Mouse (Mus musculus): ENCODE results near the gene 1810049J17Rik.

1810049J17Rik gene

DNA sequence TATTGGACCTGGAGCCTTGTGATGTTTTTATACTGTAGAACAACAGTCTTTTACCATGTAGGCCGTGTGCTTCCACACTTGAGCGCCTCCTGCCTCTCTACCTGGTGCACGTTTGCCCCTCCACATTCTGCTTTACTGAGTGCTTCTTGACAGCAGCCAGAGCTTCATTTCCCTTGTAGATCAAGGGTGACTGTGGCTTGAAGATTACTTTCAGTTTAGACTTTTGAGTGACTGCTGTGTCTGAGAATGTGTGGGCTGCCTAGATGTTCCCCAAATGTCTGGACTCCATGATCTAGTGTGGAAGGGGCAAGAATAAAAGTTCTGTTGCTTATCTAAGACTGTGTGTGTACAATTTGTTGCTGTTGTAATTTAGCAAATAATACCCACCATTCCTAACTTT lies 27.3 kb upstream of the 1810049J17Rik start:
- DNase-seq (ENCODE audit: low read depth, low spot score): peak; percentile 47

DNA sequence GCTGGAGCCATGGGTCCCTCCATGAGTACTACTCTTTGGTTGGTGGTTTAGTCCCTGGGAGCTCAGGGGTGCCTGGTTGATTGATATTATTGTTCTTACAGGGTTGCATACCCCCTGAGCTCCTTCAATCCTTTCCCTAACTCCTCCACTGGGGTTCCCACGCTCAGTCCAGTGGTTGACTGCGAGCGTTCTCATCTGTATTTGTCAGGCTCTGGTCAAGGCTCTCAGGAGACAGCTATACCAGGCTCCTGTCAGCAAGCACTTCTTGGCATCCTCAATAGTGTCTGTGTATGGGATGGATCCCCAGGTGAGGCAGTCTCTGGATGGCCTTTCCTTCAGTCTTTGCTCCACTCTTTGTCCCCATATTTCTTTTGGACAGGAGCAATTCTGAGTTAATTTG lies 25.2 kb upstream of the 1810049J17Rik start:
- DNase-seq (ENCODE audit: low read depth, low spot score): no peak

- no peak for DNase-seq (ENCODE audit: low read depth, low spot score)
These were observed 19.7 kb upstream of the 1810049J17Rik start for GRCm38 (mm10) chr15:12341401-12341758.

GRCm38 (mm10) chr15:12340536-12341400 lies 19.1 kb upstream of the 1810049J17Rik start:
- DNase-seq (ENCODE audit: low read depth, low spot score): no peak

GRCm38 (mm10) chr15:12337779-12338137 lies 16.1 kb upstream of the 1810049J17Rik start:
- no peak for DNase-seq (ENCODE audit: low read depth, low spot score)

DNA sequence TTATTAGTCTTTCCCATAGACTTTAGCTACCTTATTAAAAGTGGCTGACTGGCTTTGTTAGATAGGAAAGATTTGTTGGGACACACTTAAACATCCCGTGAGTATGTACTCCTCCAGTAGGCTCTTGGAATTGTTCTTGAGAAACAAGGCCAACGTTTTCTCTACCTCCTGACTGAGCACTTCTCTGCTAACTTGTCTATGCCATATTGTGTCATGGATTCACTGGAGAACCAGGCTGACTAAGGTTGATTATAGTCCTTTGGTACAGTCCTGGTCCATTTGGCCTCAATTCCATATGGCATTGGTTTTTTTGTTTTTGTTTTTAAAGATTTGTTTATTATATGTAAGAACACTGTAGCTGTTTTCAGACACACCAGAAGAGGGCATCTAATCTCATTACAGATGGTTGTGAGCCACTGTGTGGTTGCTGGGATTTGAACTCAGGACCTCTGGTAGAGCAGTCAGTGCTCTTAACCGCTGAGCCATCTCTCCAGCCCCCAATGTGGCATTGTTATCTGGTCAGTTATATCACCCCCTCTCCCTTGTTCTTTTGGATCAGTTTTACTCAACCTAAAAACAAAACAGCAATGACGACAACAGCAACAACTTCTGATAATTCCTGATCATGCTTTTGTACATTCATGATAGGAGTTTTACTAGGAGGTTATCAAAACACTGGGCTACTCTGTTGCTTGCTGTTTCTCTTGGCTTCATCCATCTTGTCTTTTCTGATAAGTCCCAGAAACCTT lies 15.5 kb upstream of the 1810049J17Rik start:
- DNase-seq (ENCODE audit: low read depth, low spot score): no peak

- no peak for DNase-seq (ENCODE audit: low read depth, low spot score)
These were observed 12.7 kb upstream of the 1810049J17Rik start for GRCm38 (mm10) chr15:12334381-12334780.

DNA sequence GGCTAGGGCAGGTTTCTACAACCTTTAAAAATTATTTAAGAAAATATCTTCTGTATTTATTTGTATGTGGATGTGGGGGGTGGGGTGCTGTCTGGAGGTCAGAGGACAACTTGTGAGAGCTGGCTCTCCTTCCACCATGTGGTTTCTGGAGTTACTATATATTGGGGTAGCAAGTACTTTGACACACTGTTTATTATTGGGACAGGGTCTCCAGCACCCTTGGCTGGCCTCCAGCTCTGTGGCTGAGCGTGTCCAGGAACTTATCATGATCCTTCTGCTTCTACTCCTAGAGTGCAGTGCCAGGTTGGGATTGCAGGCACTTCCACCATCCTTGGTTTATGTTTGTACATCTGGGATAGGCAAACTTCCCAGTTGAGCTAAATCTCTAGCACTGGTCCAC lies 9.6 kb upstream of the 1810049J17Rik start:
- no peak for DNase-seq (ENCODE audit: low read depth, low spot score)

- no peak for DNase-seq (ENCODE audit: low read depth, low spot score)
These were observed 9.2 kb upstream of the 1810049J17Rik start for GRCm38 (mm10) chr15:12330892-12331291.

DNA sequence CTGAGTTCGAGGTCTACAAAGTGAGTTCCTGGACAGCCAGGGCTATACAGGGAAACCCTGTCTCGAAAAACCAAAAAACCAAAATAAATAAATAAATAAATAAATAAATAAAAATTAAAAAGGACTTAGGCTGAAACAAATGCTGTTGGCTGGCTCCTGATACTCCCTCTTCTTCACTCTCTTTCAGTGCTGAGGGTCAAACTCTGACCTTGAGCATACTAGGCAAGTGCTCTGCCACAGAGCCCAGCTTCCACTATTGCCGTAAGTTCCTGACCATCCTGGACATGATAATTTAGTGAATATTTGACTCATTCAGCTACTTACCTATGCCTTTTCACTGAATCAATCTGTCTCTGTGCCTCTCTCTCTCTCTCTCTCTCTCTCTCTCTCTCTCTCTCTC lies 8.7 kb upstream of the 1810049J17Rik start:
- no peak for DNase-seq (ENCODE audit: low read depth, low spot score)

- no peak for DNase-seq (ENCODE audit: low read depth, low spot score)
These were observed 2.6 kb upstream of the 1810049J17Rik start for GRCm38 (mm10) chr15:12324326-12324725.

DNA sequence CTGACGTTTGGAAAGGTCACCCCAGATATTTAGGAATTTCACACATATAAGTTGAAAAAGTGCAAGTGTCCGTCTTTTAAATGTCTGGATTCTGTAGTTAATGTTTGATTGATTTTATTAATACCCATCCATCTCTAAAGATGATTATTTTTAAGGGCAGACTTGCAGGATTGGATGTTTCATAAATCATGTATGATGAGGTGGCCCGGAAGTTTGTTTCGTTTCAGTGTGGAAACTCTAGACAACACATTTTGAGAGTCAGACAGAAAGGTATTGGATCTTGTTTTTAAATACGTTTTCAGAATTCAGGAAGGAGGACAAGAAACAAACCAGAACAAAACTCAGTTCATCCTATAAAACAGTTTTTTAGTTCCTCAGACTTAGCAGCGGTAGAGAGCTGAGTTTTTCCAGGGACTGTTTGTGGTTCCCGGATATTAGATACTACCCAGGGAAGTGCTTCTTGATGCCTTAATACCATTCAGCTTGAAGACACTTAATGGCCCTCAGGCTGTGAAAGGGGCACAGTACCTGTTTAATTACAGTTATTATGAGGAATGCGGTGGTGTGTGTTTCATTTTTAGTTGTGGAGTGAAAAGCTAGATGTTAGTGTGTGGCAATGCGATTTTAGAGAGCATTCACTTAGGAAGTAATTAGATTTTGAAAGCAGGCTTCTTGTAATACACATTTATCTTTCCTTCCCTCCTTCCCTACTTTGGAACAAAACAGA lies 1.1 kb upstream of the 1810049J17Rik start:
- DNase-seq (ENCODE audit: low read depth, low spot score): peak; percentile 62

- DNase-seq (ENCODE audit: low read depth, low spot score): peak; percentile 91
These were observed 460 bp downstream of the 1810049J17Rik start, which contains the start of gene Golph3 for GRCm38 (mm10) chr15:12321091-12321787. TSS of gene Golph3 (plus strand) at chr15:12321450.

DNA sequence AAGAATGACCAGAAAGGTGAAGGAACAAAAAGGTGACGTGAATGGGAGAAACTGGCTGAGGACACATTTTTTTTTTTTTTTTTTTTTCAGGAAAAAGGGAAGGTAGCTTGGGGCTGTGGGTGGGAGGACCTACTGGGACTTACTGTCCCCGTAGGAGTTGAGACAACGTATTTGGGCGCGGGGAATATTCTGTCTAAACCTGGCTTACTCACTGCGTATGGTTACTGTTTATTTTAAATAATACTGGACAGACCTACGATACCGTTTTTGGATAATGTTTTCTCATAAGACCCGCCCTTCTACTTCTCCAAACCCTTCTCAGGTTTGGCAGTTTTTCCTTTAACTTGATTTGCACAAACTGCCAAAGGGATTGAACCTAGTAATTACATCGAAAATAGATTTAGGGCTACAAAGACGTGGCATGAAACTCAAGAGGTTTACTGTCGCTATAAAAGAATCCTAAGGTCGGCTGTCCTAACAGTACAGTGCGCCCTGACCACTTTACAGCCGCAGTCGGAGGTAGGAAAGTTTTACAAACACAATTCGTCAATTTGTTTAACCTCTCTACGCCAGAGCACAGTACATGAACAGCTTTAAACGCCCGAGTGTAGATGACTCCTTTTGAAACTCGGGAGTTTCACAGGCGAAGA lies 1.1 kb downstream of the 1810049J17Rik start:
- no peak for DNase-seq (ENCODE audit: low read depth, low spot score)

DNA sequence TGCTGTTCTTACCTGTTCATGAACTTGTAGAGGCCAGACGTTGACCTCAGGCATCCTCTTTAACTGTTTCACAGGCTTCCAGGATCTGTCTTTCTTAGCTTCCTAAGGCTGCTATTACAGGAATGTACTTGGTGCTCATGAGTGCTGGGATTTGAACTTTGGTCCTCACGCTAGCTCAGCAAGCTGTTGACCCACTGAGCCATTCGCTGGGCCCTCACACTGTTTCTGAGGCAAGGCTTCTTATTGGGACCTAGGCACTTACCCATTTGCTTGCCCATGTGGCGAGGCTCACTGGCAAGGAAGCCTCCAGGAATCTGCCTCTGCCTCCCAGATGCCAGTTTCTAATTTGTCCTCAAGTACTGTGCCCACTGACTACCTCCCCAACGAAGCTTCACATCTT lies 1.8 kb downstream of the 1810049J17Rik start:
- DNase-seq (ENCODE audit: low read depth, low spot score): no peak

DNA sequence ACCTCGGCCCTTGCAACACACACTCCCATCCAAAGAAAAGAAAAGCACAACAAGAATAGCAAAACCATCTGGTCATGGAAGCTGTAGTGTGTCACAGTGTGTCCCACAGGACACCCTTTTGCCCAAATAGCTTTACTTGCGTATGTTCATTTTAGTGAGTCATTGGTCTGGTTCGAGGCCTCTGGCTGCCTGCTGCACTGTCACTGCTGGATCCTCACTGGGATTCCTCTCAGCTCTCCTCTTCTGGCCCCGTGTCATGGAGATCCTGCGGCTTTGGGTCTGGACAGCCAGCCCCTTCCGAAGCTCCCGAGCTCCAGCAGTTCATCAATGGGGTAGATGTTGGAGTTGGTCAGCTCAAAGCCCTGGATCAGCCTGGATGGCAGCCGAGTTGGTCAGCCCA lies 3.2 kb downstream of the 1810049J17Rik start:
- no peak for DNase-seq (ENCODE audit: low read depth, low spot score)

DNA sequence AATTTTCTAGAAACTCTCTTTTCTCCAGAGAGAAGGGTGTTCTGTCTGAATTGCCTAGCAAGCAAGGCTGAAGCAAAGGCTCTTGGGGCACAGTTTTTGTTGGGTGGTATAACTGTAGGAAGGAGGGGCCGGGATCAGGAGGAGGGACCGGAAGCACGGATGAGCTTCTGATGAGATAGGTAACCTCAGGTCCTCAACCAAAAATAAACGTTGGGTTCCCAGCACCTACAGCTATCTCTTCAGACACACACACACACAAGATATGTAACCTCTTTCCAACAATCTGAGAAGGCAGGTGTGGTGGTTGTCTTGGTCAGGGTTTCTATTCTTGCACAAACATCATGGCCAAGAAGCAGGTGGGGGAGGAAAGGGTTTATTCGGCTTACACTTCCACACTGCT lies 4.4 kb downstream of the 1810049J17Rik start:
- no peak for DNase-seq (ENCODE audit: low read depth, low spot score)

DNA sequence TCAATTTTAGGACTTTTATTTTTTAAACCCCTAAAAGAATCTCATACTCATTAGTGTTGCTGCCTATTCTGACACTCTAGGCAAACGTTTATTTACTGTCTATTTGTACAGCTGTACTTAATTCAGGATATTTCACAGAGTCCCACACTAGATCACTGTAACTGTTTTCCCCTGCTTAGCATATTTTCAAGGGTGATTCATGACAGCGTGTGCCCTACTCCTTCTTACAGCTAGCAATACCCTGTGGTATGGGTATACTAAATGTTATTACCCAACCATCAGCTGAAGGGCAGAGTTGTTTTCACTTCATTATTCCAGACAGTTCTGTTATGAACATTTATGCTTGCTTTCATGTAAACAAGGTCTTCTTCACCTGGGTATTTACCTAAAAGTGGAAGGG lies 5.7 kb downstream of the 1810049J17Rik start:
- DNase-seq (ENCODE audit: low read depth, low spot score): no peak

GRCm38 (mm10) chr15:12314584-12314983 lies 7.1 kb downstream of the 1810049J17Rik start:
- DNase-seq (ENCODE audit: low read depth, low spot score): no peak

- DNase-seq (ENCODE audit: low read depth, low spot score): peak; percentile 46
These were observed 8.4 kb downstream of the 1810049J17Rik start for GRCm38 (mm10) chr15:12313255-12313654.

DNA sequence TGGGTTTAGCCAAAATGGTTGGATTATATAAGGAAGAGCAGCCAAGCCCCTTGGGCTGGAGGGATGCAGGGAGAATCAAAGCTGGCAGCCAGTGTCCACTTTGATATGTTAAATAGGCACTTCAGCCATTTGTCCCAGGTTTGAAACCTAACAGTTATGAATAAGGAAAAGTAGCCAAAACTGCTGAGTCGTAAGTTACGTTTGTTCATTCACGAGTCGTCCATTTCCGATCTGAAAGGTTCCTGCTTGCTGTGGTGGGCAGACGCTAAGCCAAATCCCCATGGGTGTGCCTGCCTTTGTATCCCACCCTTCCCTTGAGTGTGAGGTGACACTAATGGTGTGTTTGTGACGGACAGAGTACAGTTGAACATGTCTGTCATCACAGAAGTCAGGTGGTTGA lies 10.2 kb downstream of the 1810049J17Rik start:
- DNase-seq (ENCODE audit: low read depth, low spot score): no peak
